Mouse (Mus musculus) hindbrain, postnatal 0 days (tissue): ENCODE results near the gene Tmem106c. TPM values are rescaled to one million over a fixed set of nuclear protein-coding genes. Genes with fewer than 3 reads are reported as not detected.

Experiments used
- ATAC-seq: fragments of 200-750 bp; cut with Nextera tagmentation; 2 replicates; pipeline ENCODE4 v1.8.0; 2017; ENCODE audit warnings: mild to moderate bottlenecking, moderate TSS enrichment, moderate library complexity
- DNase-seq: peaks from one replicate; pipeline ENCODE4 v3.0.0-alpha.2; 2015; ENCODE audit warnings: low spot score
- H3K27ac ChIP-seq: fragments of 300-500 bp; sonication (generic); 2 replicates; pipeline ENCODE4 v1.5.1; 2014; ENCODE audit warnings: mild to moderate bottlenecking
- H3K27me3 ChIP-seq: fragments of 300-500 bp; sonication (generic); 2 replicates; pipeline ENCODE4 v1.6.1; 2014; ENCODE audit warnings: low read length, mixed read lengths; ENCODE audit not compliant: insufficient read depth
- H3K36me3 ChIP-seq: fragments of 300-500 bp; sonication (generic); 2 replicates; pipeline ENCODE4 v1.6.1; 2014; ENCODE audit warnings: low read length, mixed read lengths; ENCODE audit not compliant: insufficient read depth
- H3K4me1 ChIP-seq: fragments of 300-500 bp; sonication (generic); 2 replicates; pipeline ENCODE4 v1.6.1; 2014; ENCODE audit warnings: antibody characterized with exemption, low read length, mixed read lengths; ENCODE audit not compliant: insufficient read depth
- H3K4me2 ChIP-seq: fragments of 300-500 bp; sonication (generic); 2 replicates; pipeline ENCODE4 v1.6.1; 2014; ENCODE audit warnings: low read depth, mild to moderate bottlenecking, low read length, moderate library complexity, mixed read lengths
- H3K4me3 ChIP-seq: fragments of 300-500 bp; sonication (generic); 2 replicates; pipeline ENCODE4 v1.5.1; 2014; ENCODE audit warnings: low read length
- H3K9ac ChIP-seq: fragments of 300-500 bp; sonication (generic); replicated peaks from 2 replicates; pipeline ENCODE4 v1.6.1; 2014; ENCODE audit warnings: mild to moderate bottlenecking, low read length, moderate library complexity, mixed read lengths
- H3K9me3 ChIP-seq: fragments of 300-500 bp; sonication (generic); 2 replicates; pipeline ENCODE4 v1.6.1; 2016; ENCODE audit warnings: low read length, mixed read lengths
- CTCF ChIP-seq: IDR thresholded peaks from 2 replicates; pipeline ENCODE4 v1.5.1; 2016; ENCODE audit warnings: antibody characterized with exemption, control low read depth, low read depth
- WGBS: fragments of 180-500 bp; shearing (Covaris S2); extraction: QIAGEN DNeasy Blood & Tissue Kit; methylation state at CpG from one replicate; pipeline ENCODE4 v1.1.7; 2014; 5-methylcytosine and 5-hydroxymethylcytosine counted together
- polyA plus RNA-seq: library from polyadenylated mRNA; unstranded; fragments of >200 nt; fragmentation: Nextera tagmentation; extraction: Ambion mirVana; gene quantifications from 2 replicates; pipeline ENCODE4 v1.2.1, GENCODE M21; 2015
- total RNA-seq: library from RNA; depleted of rRNA; stranded (reverse); fragments of >200 nt; gene quantifications from 2 replicates; pipeline ENCODE4 v1.2.3, GENCODE M21; 2014

The Tmem106c gene
- total and polyA plus RNA-seq, 2 experiments from 2014 or later = 53.7 to 55.9 TPM

GRCm38 (mm10) chr15:97964836-97965187 lies 812 bp downstream of the Tmem106c start:
- Histone ChIP-seq H3K4me3 (peak overlapping the region; percentile 55), H3K36me3 (0 out of 2 replicates have a peak, but pooled peaks cover 5% of the 10 kb centered on the region), H3K4me1 (0 out of 2 replicates have a peak, but pooled peaks cover 8% of the 10 kb centered on the region), H3K9ac (peak overlapping the region; percentile 61), H3K27me3 (no peaks in the 10 kb centered on the region), H3K4me2 (peak overlapping the region; percentile 66), H3K9me3 (no peaks in the 10 kb centered on the region), H3K27ac (peak overlapping the region; percentile 81)
- WGBS = 9% methylated on average over 7 of the region's 7 CpGs
- TF ChIP-seq CTCF = no peak
- DNase-seq = peak; percentile 17
- peak; percentile 42 for ATAC-seq

GRCm38 (mm10) chr15:97965311-97966045 lies 1.5 kb downstream of the Tmem106c start:
- ATAC-seq = no peak
- Histone ChIP-seq H3K9me3 (no peaks in the 10 kb centered on the region), H3K9ac (no peak overlapping the region), H3K27me3 (no peaks in the 10 kb centered on the region), H3K4me1 (0 out of 2 replicates have a peak, but pooled peaks cover 8% of the 10 kb centered on the region), H3K36me3 (0 out of 2 replicates have a peak, but pooled peaks cover 5% of the 10 kb centered on the region), H3K4me2 (peak overlapping the region; percentile 66), H3K27ac (peak overlapping the region; percentile 81), H3K4me3 (peak overlapping the region; percentile 55)
- 55% methylated on average over 17 of the region's 17 CpGs for WGBS
- DNase-seq = peak; percentile 50
- no peak for TF ChIP-seq CTCF

GRCm38 (mm10) chr15:97970299-97970698 lies 6.3 kb downstream of the Tmem106c start:
- ATAC-seq (no peak), DNase-seq (peak; percentile 68)
- H3K27me3 ChIP-seq = no peaks in the 10 kb centered on the region
- peak; percentile 80 for TF ChIP-seq CTCF
- H3K4me3 ChIP-seq = no peak overlapping the region
- 0 out of 2 replicates have a peak, but pooled peaks cover 5% of the 10 kb centered on the region for H3K36me3 ChIP-seq
- WGBS = 51% methylated on average over 6 of the region's 6 CpGs
- no peak overlapping the region for H3K4me2 ChIP-seq
- H3K9me3 ChIP-seq = no peaks in the 10 kb centered on the region
- H3K9ac ChIP-seq = no peak overlapping the region
- no peak overlapping the region for H3K27ac ChIP-seq
- H3K4me1 ChIP-seq = 0 out of 2 replicates have a peak, but pooled peaks cover 3% of the 10 kb centered on the region

- Histone ChIP-seq H3K9me3 (no peaks in the 10 kb centered on the region), H3K27me3 (no peaks in the 10 kb centered on the region), H3K4me3 (no peak overlapping the region), H3K36me3 (0 out of 2 replicates have a peak, but pooled peaks cover 5% of the 10 kb centered on the region), H3K4me2 (no peak overlapping the region), H3K4me1 (no peaks in the 10 kb centered on the region), H3K27ac (no peak overlapping the region), H3K9ac (no peak overlapping the region)
- WGBS = 90% methylated on average over 6 of the region's 6 CpGs
- no peak for TF ChIP-seq CTCF
- DNase-seq (no peak), ATAC-seq (no peak)
These were observed 8.6 kb downstream of the Tmem106c start for GRCm38 (mm10) chr15:97972580-97972979.

- Histone ChIP-seq H3K9me3 (no peaks in the 10 kb centered on the region; the same call in 1 of the 2 replicates), H3K27me3 (no peaks in the 10 kb centered on the region), H3K4me2 (no peak overlapping the region), H3K27ac (no peak overlapping the region), H3K4me3 (no peak overlapping the region), H3K36me3 (0 out of 2 replicates have a peak, but pooled peaks cover 4% of the 10 kb centered on the region), H3K9ac (no peak overlapping the region), H3K4me1 (no peaks in the 10 kb centered on the region)
- DNase-seq = no peak
- WGBS = 44% methylated on average over 11 of the region's 11 CpGs
- TF ChIP-seq CTCF = no peak
- ATAC-seq = no peak
These were observed 9.4 kb downstream of the Tmem106c start for GRCm38 (mm10) chr15:97973248-97974005.

- no peak for TF ChIP-seq CTCF
- peaks cover 4% of the 10 kb centered on the region; the same call in 1 of the 2 replicates for H3K9me3 ChIP-seq
- no peaks in the 10 kb centered on the region for H3K36me3 ChIP-seq
- DNase-seq = no peak
- WGBS = 96% methylated on average over 6 of the region's 6 CpGs
- H3K9ac ChIP-seq = no peak overlapping the region
- H3K4me2 ChIP-seq = no peak overlapping the region
- H3K4me1 ChIP-seq = no peaks in the 10 kb centered on the region
- no peak overlapping the region for H3K4me3 ChIP-seq
- no peak for ATAC-seq
- H3K27ac ChIP-seq = no peak overlapping the region
- H3K27me3 ChIP-seq = no peaks in the 10 kb centered on the region
These were observed 17.6 kb downstream of the Tmem106c start for GRCm38 (mm10) chr15:97981560-97981959.
